Mouse (Mus musculus) midbrain, embryonic 13.5 days (tissue): ENCODE measurements at regions not wholly inside any gene's neighbourhood (a gene's known extent, or its start where the extent isn't known, plus 50 kb on each side); places are given as distances from the start of the nearest gene placed in this dataset.

Source experiments
- ATAC-seq: fragments of 200-750 bp; cut with Nextera tagmentation; 2 replicates; pipeline ENCODE4 v1.8.0; 2017; ENCODE audit warnings: mild to moderate bottlenecking, moderate TSS enrichment, moderate library complexity
- H3K27ac ChIP-seq: fragments of 300-500 bp; sonication (generic); 2 replicates; pipeline ENCODE4 v1.5.1; 2015; ENCODE audit warnings: inconsistent platforms, mild to moderate bottlenecking, moderate library complexity
- H3K27me3 ChIP-seq: fragments of 300-500 bp; sonication (generic); 2 replicates; pipeline ENCODE4 v1.6.1; 2015; ENCODE audit warnings: mild to moderate bottlenecking, inconsistent platforms
- H3K36me3 ChIP-seq: fragments of 300-500 bp; sonication (generic); 2 replicates; pipeline ENCODE4 v1.6.1; 2015; ENCODE audit warnings: mild to moderate bottlenecking, inconsistent platforms
- H3K4me1 ChIP-seq: fragments of 300-500 bp; sonication (generic); replicated peaks from 2 replicates; pipeline ENCODE4 v1.6.1; 2015; ENCODE audit warnings: inconsistent platforms
- H3K4me2 ChIP-seq: fragments of 300-500 bp; sonication (generic); replicated peaks from 2 replicates; pipeline ENCODE4 v1.6.1; 2015; ENCODE audit warnings: moderate library complexity, mild to moderate bottlenecking, inconsistent platforms
- H3K4me3 ChIP-seq: fragments of 300-500 bp; sonication (generic); replicated peaks from 2 replicates; pipeline ENCODE4 v1.5.1; 2015; ENCODE audit warnings: mild to moderate bottlenecking, inconsistent platforms
- H3K9ac ChIP-seq: fragments of 300-500 bp; sonication (generic); replicated peaks from 2 replicates; pipeline ENCODE4 v1.6.1; 2015; ENCODE audit warnings: mild to moderate bottlenecking, inconsistent platforms
- H3K9me3 ChIP-seq: fragments of 300-500 bp; sonication (generic); 2 replicates; pipeline ENCODE4 v1.6.1; 2016; ENCODE audit warnings: mild to moderate bottlenecking, inconsistent platforms
- WGBS: fragments of 180-500 bp; shearing (Covaris S2); methylation state at CpG from one replicate; pipeline ENCODE4 v1.1.7; 2015; 5-methylcytosine and 5-hydroxymethylcytosine counted together

GRCm38 (mm10) chr15:67420776-67421175 lies 920.1 kb upstream of the Lrrc6 start:
- Histone ChIP-seq H3K9me3 (no peaks in the 10 kb centered on the region), H3K27ac (no peak overlapping the region), H3K9ac (no peak overlapping the region), H3K27me3 (no peaks in the 10 kb centered on the region), H3K4me2 (no peak overlapping the region), H3K36me3 (no peaks in the 10 kb centered on the region), H3K4me1 (no peaks in the 10 kb centered on the region), H3K4me3 (no peak overlapping the region)
- WGBS, result 76% methylated on average over 6 of the region's 6 CpGs
- no peak for ATAC-seq

GRCm38 (mm10) chr15:67419733-67420132 lies 919.0 kb upstream of the Lrrc6 start:
- Histone ChIP-seq H3K9ac (no peak overlapping the region), H3K36me3 (no peaks in the 10 kb centered on the region), H3K4me2 (no peak overlapping the region), H3K27me3 (no peaks in the 10 kb centered on the region), H3K27ac (no peak overlapping the region), H3K4me3 (no peak overlapping the region), H3K9me3 (no peaks in the 10 kb centered on the region), H3K4me1 (no peaks in the 10 kb centered on the region)
- ATAC-seq, result no peak
- 100% methylated on average over 1 of the region's 1 CpGs for WGBS

DNA sequence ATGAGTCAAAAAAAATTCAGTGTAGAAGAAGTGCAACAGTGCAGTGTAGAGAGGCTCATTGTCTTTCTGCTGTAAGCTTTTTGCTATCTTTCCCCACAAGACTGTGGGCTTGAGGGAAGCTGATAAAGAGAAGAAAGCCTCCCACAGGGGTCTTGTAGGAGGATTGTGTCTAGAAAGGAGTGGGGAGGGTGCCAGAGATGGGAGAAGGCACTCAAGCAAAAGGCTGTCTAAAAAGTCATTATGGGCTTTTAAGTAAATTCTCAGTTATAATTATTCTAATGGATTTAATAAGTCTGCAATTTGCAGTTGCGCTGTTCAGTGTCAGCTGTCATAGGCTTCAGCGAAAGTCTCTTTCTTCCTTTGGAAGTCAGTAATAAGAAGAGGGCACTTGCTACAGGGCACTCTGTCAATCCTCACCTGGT lies 917.0 kb upstream of the Lrrc6 start:
- no peaks in the 10 kb centered on the region for H3K36me3 ChIP-seq
- H3K4me1 ChIP-seq, result no peaks in the 10 kb centered on the region
- ATAC-seq, result no peak
- H3K4me2 ChIP-seq, result no peak overlapping the region
- no peaks in the 10 kb centered on the region for H3K27me3 ChIP-seq
- no peak overlapping the region for H3K4me3 ChIP-seq
- no peak overlapping the region for H3K27ac ChIP-seq
- WGBS, result 88% methylated on average over 2 of the region's 2 CpGs
- H3K9ac ChIP-seq, result no peak overlapping the region
- no peaks in the 10 kb centered on the region for H3K9me3 ChIP-seq

- no peaks in the 10 kb centered on the region for H3K9me3 ChIP-seq
- H3K27me3 ChIP-seq, result no peaks in the 10 kb centered on the region
- H3K4me3 ChIP-seq, result no peak overlapping the region
- no peak overlapping the region for H3K4me2 ChIP-seq
- ATAC-seq, result no peak
- 85% methylated on average over 2 of the region's 2 CpGs for WGBS
- H3K27ac ChIP-seq, result no peak overlapping the region
- H3K4me1 ChIP-seq, result no peaks in the 10 kb centered on the region
- no peaks in the 10 kb centered on the region for H3K36me3 ChIP-seq
- H3K9ac ChIP-seq, result no peak overlapping the region
These were observed 915.1 kb upstream of the Lrrc6 start for GRCm38 (mm10) chr15:67415840-67416239.

DNA sequence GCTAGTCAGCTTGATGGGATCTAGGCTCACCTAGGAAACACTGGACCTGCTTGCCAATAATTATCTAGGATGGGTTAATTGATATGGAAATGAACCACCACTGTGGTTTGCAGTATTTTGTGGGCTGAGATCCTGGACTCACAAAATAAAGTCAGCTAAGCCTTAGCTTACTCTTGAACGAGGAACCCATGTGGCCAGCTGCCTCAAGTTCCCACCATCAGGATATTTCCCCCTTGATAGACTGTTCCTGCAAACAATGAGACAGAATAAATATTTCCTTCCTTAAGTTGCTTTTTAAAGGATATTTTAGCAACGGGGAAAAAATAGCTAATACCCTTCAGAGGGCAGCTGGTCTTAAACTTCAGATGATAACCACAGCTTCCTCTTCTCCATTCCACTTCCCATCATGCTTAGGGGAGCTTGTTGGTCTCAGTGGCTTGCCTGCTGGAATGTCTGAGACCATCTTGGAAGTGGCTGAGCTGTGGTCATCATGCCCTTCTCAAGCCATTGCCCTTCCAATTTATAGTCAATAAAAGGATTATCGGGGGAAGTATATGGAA lies 913.7 kb upstream of the Lrrc6 start:
- no peak for ATAC-seq
- Histone ChIP-seq H3K4me2 (no peak overlapping the region), H3K27me3 (no peaks in the 10 kb centered on the region), H3K27ac (no peak overlapping the region), H3K4me3 (no peak overlapping the region), H3K9me3 (no peaks in the 10 kb centered on the region), H3K4me1 (no peaks in the 10 kb centered on the region), H3K9ac (no peak overlapping the region), H3K36me3 (no peaks in the 10 kb centered on the region)
- WGBS, result 86% methylated on average over 3 of the region's 3 CpGs

DNA sequence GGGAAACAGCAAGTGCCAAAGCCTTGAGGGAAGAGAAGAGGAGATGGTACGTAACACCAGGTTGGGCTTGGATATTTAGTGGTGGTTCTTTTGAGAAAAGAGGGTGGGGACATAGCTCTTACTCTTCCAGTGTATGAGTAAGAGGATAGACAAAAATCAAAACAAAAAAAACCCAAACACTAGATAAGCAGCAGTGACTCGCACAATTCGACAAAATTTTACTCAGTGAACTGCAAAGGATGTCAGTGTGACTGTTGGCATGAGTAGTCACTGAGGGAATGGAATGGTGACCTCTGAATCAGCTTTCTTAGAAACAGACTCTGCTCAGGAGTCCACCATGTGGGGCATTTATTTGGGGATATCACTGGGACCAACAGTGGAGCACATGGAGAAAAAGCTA lies 912.9 kb upstream of the Lrrc6 start:
- Histone ChIP-seq H3K27me3 (no peaks in the 10 kb centered on the region), H3K4me3 (no peak overlapping the region), H3K9me3 (no peaks in the 10 kb centered on the region), H3K4me1 (no peaks in the 10 kb centered on the region), H3K27ac (no peak overlapping the region), H3K4me2 (no peak overlapping the region), H3K9ac (no peak overlapping the region), H3K36me3 (no peaks in the 10 kb centered on the region)
- no peak for ATAC-seq
- WGBS, result 93% methylated on average over 3 of the region's 3 CpGs

DNA sequence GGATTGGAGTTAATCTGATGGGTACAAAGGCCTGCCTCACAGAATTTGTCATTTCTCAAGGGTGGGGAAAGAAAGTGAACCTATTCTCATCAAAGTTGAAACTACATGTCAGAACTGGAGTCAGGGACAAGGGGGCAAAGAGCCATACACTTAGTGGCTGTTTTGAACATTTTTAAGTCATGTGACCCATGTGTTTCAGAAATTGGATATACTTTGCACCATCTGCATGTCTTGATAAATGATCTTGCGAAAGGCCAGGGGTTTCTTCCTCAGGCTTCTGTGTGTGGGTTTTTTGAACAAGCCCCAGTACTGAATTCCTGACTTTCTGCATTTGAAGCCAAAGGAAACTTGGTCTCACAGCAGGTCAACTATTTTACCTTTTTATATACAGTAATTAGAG lies 911.7 kb upstream of the Lrrc6 start:
- no peak for ATAC-seq
- Histone ChIP-seq H3K27ac (no peak overlapping the region), H3K4me3 (no peak overlapping the region), H3K4me2 (no peak overlapping the region), H3K36me3 (no peaks in the 10 kb centered on the region), H3K9ac (no peak overlapping the region), H3K4me1 (no peaks in the 10 kb centered on the region), H3K27me3 (no peaks in the 10 kb centered on the region), H3K9me3 (no peaks in the 10 kb centered on the region)
- WGBS, result 96% methylated on average over 1 of the region's 1 CpGs

DNA sequence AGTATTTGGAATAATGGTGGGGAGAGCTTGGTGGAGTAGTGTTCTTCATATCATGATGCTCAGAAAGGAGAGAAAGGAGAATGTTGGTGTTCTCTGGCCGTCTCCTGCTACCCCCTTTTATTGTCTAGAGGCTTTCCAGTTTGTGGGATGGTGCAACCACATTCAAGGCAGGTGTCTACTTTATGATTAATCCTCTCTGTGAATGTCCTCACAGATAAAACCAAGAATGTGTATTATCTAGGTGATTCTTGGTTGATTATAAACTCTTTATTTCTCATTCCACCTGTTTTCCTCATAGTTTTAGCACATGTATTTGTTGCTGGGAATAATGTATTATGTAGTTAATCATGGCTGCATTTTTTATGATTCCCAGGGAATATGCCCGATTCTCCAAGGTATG lies 910.9 kb upstream of the Lrrc6 start:
- H3K27me3 ChIP-seq, result no peaks in the 10 kb centered on the region
- no peak overlapping the region for H3K9ac ChIP-seq
- 88% methylated on average over 2 of the region's 2 CpGs for WGBS
- H3K4me2 ChIP-seq, result no peak overlapping the region
- H3K9me3 ChIP-seq, result no peaks in the 10 kb centered on the region
- H3K4me3 ChIP-seq, result no peak overlapping the region
- no peaks in the 10 kb centered on the region for H3K4me1 ChIP-seq
- H3K27ac ChIP-seq, result no peak overlapping the region
- H3K36me3 ChIP-seq, result no peaks in the 10 kb centered on the region
- no peak for ATAC-seq

- Histone ChIP-seq H3K4me1 (no peaks in the 10 kb centered on the region), H3K36me3 (no peaks in the 10 kb centered on the region), H3K4me2 (no peak overlapping the region), H3K9ac (no peak overlapping the region), H3K9me3 (no peaks in the 10 kb centered on the region), H3K27ac (no peak overlapping the region), H3K4me3 (no peak overlapping the region), H3K27me3 (no peaks in the 10 kb centered on the region)
- WGBS, result 82% methylated on average over 1 of the region's 1 CpGs
- ATAC-seq, result no peak
These were observed 909.3 kb upstream of the Lrrc6 start for GRCm38 (mm10) chr15:67410012-67410411.

DNA sequence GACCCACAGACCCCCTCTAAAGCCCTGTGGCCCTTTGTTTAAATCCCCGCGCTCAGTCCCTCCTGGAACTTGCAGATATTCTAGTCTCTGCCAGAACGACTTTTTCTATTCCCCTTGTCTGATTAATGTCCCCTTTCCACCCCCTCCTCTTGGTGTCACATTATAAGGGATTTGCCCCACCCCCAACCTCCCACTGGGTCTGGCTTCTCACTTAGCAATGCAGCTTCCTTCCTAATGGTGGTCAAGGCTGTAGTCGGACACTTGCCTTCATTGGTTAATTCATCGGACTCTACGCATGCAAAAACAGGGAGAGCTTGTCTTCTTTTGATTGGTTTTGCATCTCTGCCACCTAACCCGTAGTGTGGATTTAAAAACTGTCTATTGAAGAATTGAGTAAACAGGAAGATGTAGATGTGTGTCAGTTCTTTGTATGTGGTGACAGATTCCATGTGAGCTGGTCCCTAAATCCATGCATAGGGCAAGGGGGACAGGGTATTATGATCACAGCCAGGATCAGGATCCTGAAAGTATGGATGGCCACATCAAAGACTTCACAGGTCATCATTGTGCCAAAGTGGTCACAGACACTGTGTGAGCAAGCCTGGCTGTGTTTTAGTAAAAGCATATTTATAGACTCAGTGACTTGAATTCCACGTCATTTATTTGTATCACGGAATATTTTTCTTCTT lies 908.3 kb upstream of the Lrrc6 start:
- Histone ChIP-seq H3K9ac (no peak overlapping the region), H3K4me3 (no peak overlapping the region), H3K4me1 (no peaks in the 10 kb centered on the region), H3K36me3 (no peaks in the 10 kb centered on the region), H3K4me2 (no peak overlapping the region), H3K27me3 (no peaks in the 10 kb centered on the region), H3K9me3 (no peaks in the 10 kb centered on the region), H3K27ac (no peak overlapping the region)
- no peak for ATAC-seq
- 75% methylated on average over 9 of the region's 9 CpGs for WGBS

DNA sequence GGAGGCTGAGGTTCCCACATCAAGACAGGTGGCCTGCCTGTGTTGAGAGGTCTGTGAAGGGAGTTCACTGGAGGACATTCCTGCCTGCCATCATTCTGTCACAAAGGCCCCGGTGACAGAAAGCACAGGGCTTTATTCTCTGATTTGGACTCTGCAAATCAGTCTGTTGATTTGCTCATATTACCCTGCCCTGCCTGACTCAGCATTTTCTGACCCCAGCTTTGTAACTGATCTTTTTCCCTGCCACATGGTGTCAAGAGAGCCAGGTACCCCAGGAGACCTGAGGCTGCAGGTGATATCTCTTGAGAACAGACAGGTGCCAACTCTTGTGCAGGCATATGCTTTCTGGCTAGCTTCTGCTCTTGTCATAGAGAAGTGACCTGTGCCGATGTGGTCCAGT lies 906.5 kb upstream of the Lrrc6 start:
- no peaks in the 10 kb centered on the region for H3K36me3 ChIP-seq
- no peaks in the 10 kb centered on the region for H3K9me3 ChIP-seq
- no peak overlapping the region for H3K4me2 ChIP-seq
- no peaks in the 10 kb centered on the region for H3K27me3 ChIP-seq
- H3K27ac ChIP-seq, result no peak overlapping the region
- H3K4me1 ChIP-seq, result no peaks in the 10 kb centered on the region
- WGBS, result 82% methylated on average over 2 of the region's 2 CpGs
- no peak for ATAC-seq
- no peak overlapping the region for H3K9ac ChIP-seq
- H3K4me3 ChIP-seq, result no peak overlapping the region

DNA sequence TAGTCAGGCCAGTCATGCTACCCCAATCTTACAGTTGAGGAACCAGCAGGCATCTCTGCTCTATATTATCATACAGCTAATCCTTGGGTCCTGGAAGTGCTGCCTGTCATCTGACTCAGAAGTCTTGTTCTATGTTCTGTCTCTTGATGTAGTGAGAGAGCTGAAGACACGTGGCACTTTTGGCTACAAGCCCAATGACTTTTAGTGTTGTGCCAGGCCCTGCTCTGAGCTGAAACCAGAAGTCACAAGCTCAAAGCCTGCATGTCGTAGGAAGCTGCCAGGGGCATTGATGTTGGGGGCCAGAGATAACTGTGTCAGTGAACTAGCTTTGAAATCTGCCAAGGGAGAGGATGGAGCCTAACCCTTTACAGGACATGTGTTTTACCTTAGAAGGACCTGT lies 904.8 kb upstream of the Lrrc6 start:
- Histone ChIP-seq H3K4me1 (no peaks in the 10 kb centered on the region), H3K9me3 (no peaks in the 10 kb centered on the region), H3K4me3 (no peak overlapping the region), H3K27ac (no peak overlapping the region), H3K4me2 (no peak overlapping the region), H3K9ac (no peak overlapping the region), H3K36me3 (no peaks in the 10 kb centered on the region), H3K27me3 (no peaks in the 10 kb centered on the region)
- WGBS, result 72% methylated on average over 2 of the region's 2 CpGs
- ATAC-seq, result no peak

DNA sequence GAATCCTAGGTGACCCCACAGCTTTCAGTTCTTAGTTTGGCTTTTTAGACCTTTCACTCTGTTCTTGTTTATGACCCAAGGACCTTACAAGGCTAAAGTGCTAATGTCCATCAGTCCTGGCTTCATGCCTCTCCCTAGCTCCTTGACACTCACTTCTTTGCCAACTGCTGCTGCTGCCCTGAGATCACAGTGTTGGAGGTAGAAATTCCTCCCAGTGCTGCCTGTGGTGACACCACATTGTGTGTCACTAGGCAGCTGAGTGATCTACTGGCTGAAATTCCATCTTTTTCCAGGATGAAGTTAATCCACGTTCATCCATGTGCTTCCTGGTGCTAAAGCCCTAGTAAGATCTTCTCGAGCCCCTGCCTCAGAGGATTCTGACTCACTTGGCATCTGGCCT lies 904.3 kb upstream of the Lrrc6 start:
- H3K36me3 ChIP-seq, result no peaks in the 10 kb centered on the region
- H3K27ac ChIP-seq, result no peak overlapping the region
- H3K27me3 ChIP-seq, result no peaks in the 10 kb centered on the region
- H3K9me3 ChIP-seq, result no peaks in the 10 kb centered on the region
- no peak overlapping the region for H3K9ac ChIP-seq
- ATAC-seq, result no peak
- WGBS, result 73% methylated on average over 2 of the region's 2 CpGs
- no peaks in the 10 kb centered on the region for H3K4me1 ChIP-seq
- H3K4me2 ChIP-seq, result no peak overlapping the region
- no peak overlapping the region for H3K4me3 ChIP-seq
